Mouse (Mus musculus) layer of hippocampus, adult 18-20 months (tissue): ENCODE results near the gene Vcl. TPM values are rescaled to one million over a fixed set of nuclear protein-coding genes. Genes with fewer than 3 reads are reported as not detected.
A peak's percentile ranks its signal among the peaks of the same experiment; 100 is the strongest.

Experiments
- DNase-seq, 2 experiments: peaks; one replicate each; pipeline ENCODE4 v3.0.0; 2022; ENCODE audit warnings: low spot score in 2 of 2
- total RNA-seq, 2 experiments: library from RNA; stranded (reverse); gene quantifications; 2 replicates each; pipeline ENCODE4 v1.2.3; 2021

Gene Vcl
- total RNA-seq, 2 experiments from 2014 or later = 28.2 to 32.5 TPM

GRCm38 (mm10) chr14:20997548-20997947, 68.3 kb downstream of the Vcl start:
- peak in 1 of 2 experiments; percentile 18 for DNase-seq

GRCm38 (mm10) chr14:20999617-21000016, 70.4 kb downstream of the Vcl start:
- DNase-seq = no peak

- no peak for DNase-seq
Measured at GRCm38 (mm10) chr14:21013800-21014334, 84.7 kb downstream of the Vcl start.

- no peak for DNase-seq
Measured at GRCm38 (mm10) chr14:21017871-21018270, 88.7 kb downstream of the Vcl start.

GRCm38 (mm10) chr14:21018977-21019376, 89.8 kb downstream of the Vcl start:
- DNase-seq = peak in 1 of 2 experiments; percentile 76

- peak; percentile 43 to 71 for DNase-seq
Measured at GRCm38 (mm10) chr14:21020435-21020834, 91.2 kb downstream of the Vcl start.

GRCm38 (mm10) chr14:21027542-21027941, 98.3 kb downstream of the Vcl start:
- no peak for DNase-seq

GRCm38 (mm10) chr14:21029025-21029659, 99.9 kb downstream of the Vcl start:
- DNase-seq = no peak

GRCm38 (mm10) chr14:21031783-21032511, 102.7 kb downstream of the Vcl start:
- DNase-seq = peak in 1 of 2 experiments; percentile 63

- no peak for DNase-seq
Measured at GRCm38 (mm10) chr14:21034271-21034670, 105.1 kb downstream of the Vcl start.

GRCm38 (mm10) chr14:21034791-21035190, 105.6 kb downstream of the Vcl start:
- DNase-seq = no peak

GRCm38 (mm10) chr14:21039077-21039476, 109.9 kb downstream of the Vcl start:
- no peak for DNase-seq

GRCm38 (mm10) chr14:21039623-21040022, 110.4 kb downstream of the Vcl start:
- no peak for DNase-seq

GRCm38 (mm10) chr14:21047840-21048239, 118.6 kb downstream of the Vcl start:
- DNase-seq = no peak

- no peak for DNase-seq
Measured at GRCm38 (mm10) chr14:21048879-21049278, 119.7 kb downstream of the Vcl start.

GRCm38 (mm10) chr14:21050734-21051133, 121.5 kb downstream of the Vcl start:
- no peak for DNase-seq

- no peak for DNase-seq
Measured at GRCm38 (mm10) chr14:21051380-21052111, 122.3 kb downstream of the Vcl start.

GRCm38 (mm10) chr14:21052112-21052780, 123.0 kb downstream of the Vcl start, which contains the start of the genes Ap3m1 and Adk:
TSS of gene Ap3m1 (minus strand) at chr14:21052508.
TSS of gene Adk (plus strand) at chr14:21052574.
- peak; percentile 88 to 95 for DNase-seq

GRCm38 (mm10) chr14:21052781-21053130, 123.6 kb downstream of the Vcl start:
- DNase-seq = no peak

GRCm38 (mm10) chr14:21053151-21053550, 124.0 kb downstream of the Vcl start:
- DNase-seq = no peak

GRCm38 (mm10) chr14:21053586-21053985, 124.4 kb downstream of the Vcl start:
- DNase-seq = no peak
